Mouse (Mus musculus) left cerebral cortex, postnatal 10 days (tissue): Measurements from ENCODE around the gene Hist1h4n. TPM values are rescaled to one million over a fixed set of nuclear protein-coding genes. Genes with fewer than 3 reads are reported as not detected.
"Not testable (repeated sequence)": the region's sequence is repeated elsewhere in the genome, so short reads cannot be mapped to it uniquely, and the experiment has no call there.

Experiments
- DNase-seq, 2 experiments: peaks; one replicate each; pipeline ENCODE4 v3.0.0; 2021 to 2022; ENCODE audit warnings: low spot score in 2 of 2, mixed read lengths in 1 of 2; ENCODE audit errors: extremely low spot score in 1 of 2
- intact Hi-C: fragments of 180-260 bp; cut with DNase I; formaldehyde crosslinking; loops from one replicate; pipeline ENCODE4 v1.15.1; 2025
- microRNA-seq: library from miRNA; unstranded; fragments of <30 nt; microRNA quantifications from one replicate; pipeline ENCODE4 v1.2.0, GENCODE M21; 2022
- total RNA-seq, 2 experiments: library from RNA; stranded (reverse); gene quantifications; 2 replicates each; pipeline ENCODE4 v1.2.3; 2021

Gene Hist1h4n
- total RNA-seq, 2 experiments from 2014 or later: 21.2 to 27.5 TPM

DNA sequence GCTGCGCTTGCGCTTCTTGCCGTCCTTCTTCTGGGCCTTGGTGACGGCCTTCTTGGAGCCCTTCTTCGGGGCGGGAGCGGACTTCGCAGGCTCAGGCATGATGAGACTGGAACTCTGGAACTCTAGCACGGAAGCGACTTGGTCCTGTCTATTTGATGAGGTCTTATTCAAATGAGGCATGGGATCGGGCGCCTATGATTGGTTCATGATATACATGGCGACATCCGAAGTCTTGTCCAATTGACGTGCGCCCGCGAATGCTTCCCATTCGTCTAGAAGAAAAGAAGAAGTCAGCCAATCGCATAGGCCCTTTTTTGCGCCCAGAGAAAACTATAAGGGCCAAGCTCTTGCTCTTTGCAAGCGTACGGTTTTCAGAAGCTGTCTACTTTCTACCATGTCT, 21.9 kb downstream of the Hist1h4n start, which contains the start of the genes Hist1h2bq and Hist1h2ao:
Gene Hist1h2bq, minus strand, starts transcription at position 125 of the 400 bp plus-strand sequence.
Gene Hist1h2ao, plus strand, starts transcription at position 393 of the 400 bp plus-strand sequence.
- DNase-seq, intact Hi-C loops: not testable (repeated sequence)

- intact Hi-C loops: not testable (repeated sequence)
Measured at GRCm38 (mm10) chr13:21803058-21803457, 28.9 kb downstream of the Hist1h4n start.

DNA sequence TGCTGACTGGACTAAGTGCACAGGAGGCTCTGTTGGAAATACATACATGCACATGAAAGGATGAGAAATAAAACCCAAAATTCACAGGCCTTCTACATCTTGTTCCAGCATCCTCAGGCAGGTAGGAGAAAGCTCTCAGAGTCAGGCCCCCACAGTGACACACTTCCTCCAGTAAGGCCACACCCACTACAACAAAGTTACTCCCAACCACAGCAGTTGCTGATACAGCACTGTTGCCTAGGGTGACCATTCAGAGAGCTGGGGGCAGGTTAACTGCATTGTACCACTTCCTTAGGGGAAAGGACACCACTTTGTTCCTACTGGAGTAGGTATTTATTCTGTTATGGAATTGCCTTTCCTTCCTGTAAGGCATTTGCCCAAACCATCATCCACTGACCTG, 34.8 kb downstream of the Hist1h4n start:
- intact Hi-C loops, DNase-seq: not testable (repeated sequence)

More at GRCm38 (mm10) chr13:21803058-21803457, 28.9 kb downstream of the Hist1h4n start:
- not testable (repeated sequence) for DNase-seq

DNA sequence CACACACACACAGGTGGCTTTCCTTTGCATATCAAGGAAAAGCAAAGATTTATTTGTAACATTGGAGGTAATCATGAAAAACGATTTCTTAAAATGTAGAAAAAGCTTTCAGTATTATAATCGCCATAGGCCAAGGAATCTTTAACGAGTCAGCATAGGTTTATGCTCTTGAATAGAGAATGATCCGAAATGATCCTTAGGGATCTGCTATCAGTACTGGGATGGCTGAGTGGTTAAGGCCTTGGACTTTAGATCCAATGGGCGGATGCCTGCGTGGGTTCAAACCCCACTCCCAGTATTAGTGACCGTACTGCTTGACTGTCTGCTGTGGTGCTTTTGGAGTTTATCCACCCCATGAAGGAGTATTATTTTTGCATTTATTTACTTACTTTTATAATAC, 36.4 kb downstream of the Hist1h4n start:
- no peak for DNase-seq
- intact Hi-C loops: no loop called here

DNA sequence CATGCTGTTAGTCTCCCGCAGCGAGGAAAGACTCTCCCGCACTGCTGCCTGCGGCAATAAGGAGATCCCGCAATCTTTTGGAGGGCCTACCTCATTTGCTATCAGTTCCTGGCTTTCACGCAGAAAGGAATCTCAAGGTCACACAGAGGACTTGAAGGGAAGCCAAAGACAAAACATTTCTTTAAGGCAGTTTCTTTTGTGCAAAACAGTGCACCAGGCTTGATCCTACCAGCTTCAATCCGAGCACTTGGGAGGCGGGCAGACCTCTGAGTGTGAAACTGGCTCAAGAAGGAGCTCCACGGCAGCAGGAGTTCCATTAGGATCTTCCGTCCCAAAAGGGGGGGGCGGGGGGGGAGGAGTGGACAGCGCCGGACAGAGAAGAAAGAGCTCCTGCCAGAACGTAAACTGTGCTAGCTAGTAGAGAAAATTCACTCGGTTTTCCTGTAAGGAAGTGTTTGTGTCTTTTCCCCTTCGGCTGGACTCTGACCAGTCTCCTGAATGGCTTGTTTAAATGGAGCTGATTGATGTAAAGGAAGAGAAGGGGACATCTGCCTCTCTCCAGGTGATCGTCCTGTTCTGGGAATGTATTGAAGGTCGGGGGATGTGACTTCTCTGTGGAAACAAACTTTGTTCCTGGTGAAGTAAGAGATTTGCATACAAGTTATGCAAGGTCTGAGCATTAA, 41.3 kb downstream of the Hist1h4n start:
- no peak for DNase-seq
- intact Hi-C loops: no loop called here

- DNase-seq: no peak
- intact Hi-C loops: no loop called here
Measured at GRCm38 (mm10) chr13:21789925-21790324, 42.1 kb downstream of the Hist1h4n start.

GRCm38 (mm10) chr13:21787760-21788593, 44.0 kb downstream of the Hist1h4n start:
- intact Hi-C loops: no loop called here

GRCm38 (mm10) chr13:21786899-21787629, 44.9 kb downstream of the Hist1h4n start, which contains the start of the genes Hist1h2an and Hist1h2bp:
Hist1h2an (minus strand) TSS chr13:21787218.
Hist1h2bp (plus strand) TSS chr13:21787461.
- DNase-seq: peak; percentile 87 to 99
- intact Hi-C loops: not testable (repeated sequence)

More at GRCm38 (mm10) chr13:21787760-21788593, 44.0 kb downstream of the Hist1h4n start:
- DNase-seq: no peak

DNA sequence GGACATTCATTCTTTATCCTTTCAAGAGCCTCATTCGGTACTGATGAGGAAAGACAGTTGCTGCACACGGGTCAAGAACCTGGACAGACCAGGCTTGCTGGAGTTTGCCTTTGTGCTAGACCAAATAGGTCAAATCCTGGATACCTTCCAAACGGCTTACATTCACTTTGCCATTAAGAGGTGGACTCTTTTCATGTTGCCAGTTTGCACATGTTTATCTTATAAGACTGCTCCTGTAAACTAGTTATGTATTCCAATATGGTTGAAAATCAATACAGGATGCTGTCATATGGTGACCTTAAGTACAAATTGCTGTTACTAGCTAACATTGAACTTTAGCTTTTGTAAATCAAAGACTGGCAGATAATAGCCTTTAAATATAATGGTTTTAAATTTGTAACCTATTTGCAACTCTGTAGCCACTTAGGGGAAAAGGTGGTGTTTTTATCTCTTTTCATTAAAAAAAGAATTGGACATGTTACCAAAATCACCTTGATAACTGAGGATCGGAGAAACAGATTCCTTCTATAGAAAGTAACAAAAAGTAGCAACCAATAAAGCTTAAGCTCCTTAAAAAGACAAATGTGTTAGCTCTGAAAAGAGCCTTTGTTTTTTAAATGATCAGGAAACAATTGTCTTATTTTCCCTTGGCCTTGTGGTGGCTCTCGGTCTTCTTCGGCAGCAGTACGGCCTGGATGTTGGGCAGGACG, 45.7 kb downstream of the Hist1h4n start:
- no peak for DNase-seq
- intact Hi-C loops: no loop called here

GRCm38 (mm10) chr13:21784311-21784710, 47.7 kb downstream of the Hist1h4n start:
- DNase-seq: no peak
- intact Hi-C loops: no loop called here

DNA sequence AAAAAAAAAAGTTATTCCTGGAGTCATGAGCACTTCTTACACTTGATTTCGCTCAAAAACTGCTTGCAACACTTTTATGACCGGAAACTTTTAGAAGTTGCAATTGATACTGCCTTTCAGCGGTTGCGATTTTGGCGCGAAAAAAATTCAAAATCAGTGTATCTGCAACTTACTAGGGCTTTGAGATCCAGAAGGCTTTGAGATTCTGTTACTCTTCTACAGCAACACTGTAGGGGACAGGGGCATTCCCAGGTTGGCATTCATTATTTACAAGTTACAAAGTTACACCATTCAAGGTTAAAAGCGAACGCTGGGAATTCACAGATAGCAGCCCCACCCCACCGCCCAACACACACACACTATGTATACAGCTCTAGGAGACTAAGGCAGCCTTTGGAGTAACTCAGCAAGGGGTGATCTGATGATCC, 48.2 kb downstream of the Hist1h4n start:
- no peak for DNase-seq
- intact Hi-C loops: no loop called here

- intact Hi-C loops: no loop called here
- DNase-seq: peak; percentile 28 to 81
Measured at GRCm38 (mm10) chr13:21783255-21783617, 48.8 kb downstream of the Hist1h4n start, which contains the start of gene Hist1h3i. Hist1h3i (minus strand) TSS chr13:21783370.

DNA sequence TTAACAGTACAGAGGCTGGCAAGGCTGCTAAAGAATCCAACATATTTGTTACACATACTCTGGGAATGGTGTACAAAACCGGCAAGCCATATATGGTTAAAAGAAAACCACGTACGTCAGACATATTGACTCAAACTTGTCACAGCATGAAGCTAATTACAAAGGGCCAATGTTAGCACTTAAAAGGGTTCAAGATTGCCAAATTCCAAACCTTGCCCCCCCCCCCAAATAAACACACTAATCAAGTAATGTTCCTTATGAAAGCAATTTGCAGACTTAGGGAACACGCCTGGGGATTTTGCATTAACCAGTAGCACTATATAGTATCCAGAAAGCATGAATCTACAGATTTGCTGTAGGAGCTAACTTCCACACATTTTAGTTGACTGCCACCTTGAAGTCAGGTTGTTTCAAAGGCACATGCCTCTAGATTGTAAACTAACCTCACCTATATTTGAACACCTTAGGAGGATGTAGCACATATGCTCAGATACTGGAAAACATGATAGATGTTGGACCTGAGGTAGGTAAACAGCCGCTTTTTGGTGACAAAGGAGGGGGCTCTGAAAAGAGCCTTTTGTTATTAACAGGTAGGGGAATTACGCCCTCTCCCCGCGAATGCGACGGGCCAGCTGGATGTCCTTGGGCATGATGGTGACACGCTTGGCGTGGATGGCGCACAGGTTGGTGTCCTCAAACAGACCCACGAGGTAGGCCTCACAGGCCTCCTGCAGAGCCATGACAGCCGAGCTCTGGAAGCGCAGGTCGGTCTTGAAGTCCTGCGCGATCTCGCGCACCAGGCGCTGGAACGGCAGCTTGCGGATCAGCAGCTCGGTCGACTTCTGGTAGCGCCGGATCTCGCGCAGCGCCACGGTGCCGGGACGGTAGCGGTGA, 49.4 kb downstream of the Hist1h4n start:
- intact Hi-C loops, DNase-seq: not testable (repeated sequence)

Small RNAs within 50 kb of the gene (microRNA-seq; reads per million reads assigned to microRNA genes)
- gene Gm19658: not detected
- gene Gm44346: not detected
- not detected for gene Gm44466

Other genes with a start within 250 kb of the Hist1h4n start
- gene Olfr1362, start 218.2 kb downstream of the Hist1h4n start, total RNA-seq: not detected
- gene Olfr11, start 189.7 kb downstream of the Hist1h4n start, total RNA-seq: not detected
- gene Olfr1361, start 168.8 kb downstream of the Hist1h4n start, total RNA-seq: not detected
- not detected for gene Olfr1360, start 154.8 kb downstream of the Hist1h4n start, total RNA-seq
- not detected for gene Olfr1359, start 134.1 kb downstream of the Hist1h4n start, total RNA-seq
- gene Hist1h2bl, start 116.1 kb downstream of the Hist1h4n start, total RNA-seq: 10 to 100 TPM; 41.4 to 52.8 TPM
- 10 to 100 TPM; 68.4 to 76.2 TPM for gene Hist1h2ai, start 115.8 kb downstream of the Hist1h4n start, total RNA-seq
- gene Hist1h3h, start 114.5 kb downstream of the Hist1h4n start, total RNA-seq: 10 to 100 TPM; 69.3 to 80.8 TPM
- gene Hist1h2bm, start 110.2 kb downstream of the Hist1h4n start, total RNA-seq: 10 to 100 TPM; 10.1 to 13.9 TPM
- 10 to 100 TPM; 13.5 to 16.2 TPM for gene Hist1h4j, start 97.1 kb downstream of the Hist1h4n start, total RNA-seq
- gene Hist1h4k, start 81.7 kb downstream of the Hist1h4n start, total RNA-seq: 100 to 1,000 TPM; 306 to 311 TPM
- gene Hist1h2ak, start 78.4 kb downstream of the Hist1h4n start, total RNA-seq: 10 to 100 TPM; 23.0 to 24.1 TPM
- 10 to 100 TPM; 23.0 to 25.1 TPM for gene Hist1h2bn, start 78.1 kb downstream of the Hist1h4n start, total RNA-seq
- 10 to 100 TPM; 19.5 to 20.4 TPM for gene Hist1h1b, start 51.6 kb downstream of the Hist1h4n start, total RNA-seq
- 10 to 100 TPM; 53.5 to 57.3 TPM for gene Hist1h3i, start 48.8 kb downstream of the Hist1h4n start, total RNA-seq
- 1 to 10 TPM; 5.2 to 6.1 TPM for gene Hist1h2an, start 45.0 kb downstream of the Hist1h4n start, total RNA-seq
- gene Hist1h2bp, start 44.7 kb downstream of the Hist1h4n start, total RNA-seq: 10 to 100 TPM; 16.5 to 17.0 TPM
- 10 to 100 TPM; 48.3 to 50.2 TPM for gene Hist1h2bq, start 22.0 kb downstream of the Hist1h4n start, total RNA-seq
- not detected for gene Hist1h2ao, start 21.7 kb downstream of the Hist1h4n start, total RNA-seq
- gene Hist1h4m, start 20.4 kb downstream of the Hist1h4n start, total RNA-seq: 100 to 1,000 TPM; 180 to 194 TPM
- gene Hist1h2ap, start 1.3 kb upstream of the Hist1h4n start, total RNA-seq: 10 to 100 TPM; 66.4 to 75.9 TPM
- 10 to 100 TPM; 47.5 to 49.6 TPM for gene Hist1h2br, start 1.5 kb upstream of the Hist1h4n start, total RNA-seq
- gene Zfp184, start 112.9 kb upstream of the Hist1h4n start, total RNA-seq: 1 to 10 TPM; 3.9 to 5.1 TPM
- not detected for gene Pom121l2, start 149.0 kb upstream of the Hist1h4n start, total RNA-seq
- under 1 TPM in 1 of 2 experiments, not detected in 1; 0.55 TPM for gene Prss16, start 177.5 kb upstream of the Hist1h4n start, total RNA-seq
- 10 to 100 TPM; 37.9 to 54.9 TPM for gene Hist1h2ah, start 203.4 kb upstream of the Hist1h4n start, total RNA-seq
- gene Hist1h2bk, start 203.7 kb upstream of the Hist1h4n start, total RNA-seq: 10 to 100 TPM; 38.0 to 50.2 TPM
- gene Hist1h4i, start 209.2 kb upstream of the Hist1h4n start, total RNA-seq: 10 to 100 TPM; 45.9 to 47.6 TPM
- gene Hist1h2ag, start 210.7 kb upstream of the Hist1h4n start, total RNA-seq: 10 to 100 TPM; 26.2 to 28.0 TPM
- 10 to 100 TPM; 21.4 to 25.6 TPM for gene Hist1h2bj, start 211.0 kb upstream of the Hist1h4n start, total RNA-seq